Mouse (Mus musculus): ENCODE data around the gene Pcsk7.

Gene Pcsk7

GRCm38 (mm10) chr9:45906355-45907077 is at the start of gene Pcsk7, which contains the start of gene Rnf214:
Pcsk7 (plus strand) TSS chr9:45906497.
Rnf214 (minus strand) TSS chr9:45906911.
- peak; percentile 81 to 83 for DNase-seq (ENCODE audit: low read depth in 2 of 2, low spot score in 2 of 2)

- DNase-seq (ENCODE audit: low read depth in 2 of 2, low spot score in 2 of 2) = no peak
Observed at GRCm38 (mm10) chr9:45859364-45859763, 46.9 kb upstream of the Pcsk7 start.

GRCm38 (mm10) chr9:45861813-45862212 is 44.5 kb upstream of the Pcsk7 start:
- no peak for DNase-seq (ENCODE audit: low read depth in 2 of 2, low spot score in 2 of 2)

GRCm38 (mm10) chr9:45869181-45869580 is 37.1 kb upstream of the Pcsk7 start:
- DNase-seq (ENCODE audit: low read depth in 2 of 2, low spot score in 2 of 2) = no peak

GRCm38 (mm10) chr9:45870265-45870664 is 36.0 kb upstream of the Pcsk7 start:
- no peak for DNase-seq (ENCODE audit: low read depth in 2 of 2, low spot score in 2 of 2)

- DNase-seq (ENCODE audit: low read depth in 2 of 2, low spot score in 2 of 2) = no peak
Observed at GRCm38 (mm10) chr9:45877928-45878327, 28.4 kb upstream of the Pcsk7 start.

- no peak for DNase-seq (ENCODE audit: low read depth in 2 of 2, low spot score in 2 of 2)
Observed at GRCm38 (mm10) chr9:45893681-45894080, 12.6 kb upstream of the Pcsk7 start.

GRCm38 (mm10) chr9:45905196-45905595 is 1.1 kb upstream of the Pcsk7 start:
- no peak for DNase-seq (ENCODE audit: low read depth in 2 of 2, low spot score in 2 of 2)

- no peak for DNase-seq (ENCODE audit: low read depth in 2 of 2, low spot score in 2 of 2)
Observed at GRCm38 (mm10) chr9:45905811-45906237, 473 bp upstream of the Pcsk7 start.

GRCm38 (mm10) chr9:45907078-45907428 is 756 bp downstream of the Pcsk7 start:
- peak in 1 of 2 experiments; percentile 4 for DNase-seq (ENCODE audit: low read depth in 2 of 2, low spot score in 2 of 2)

GRCm38 (mm10) chr9:45910995-45911394 is 4.7 kb downstream of the Pcsk7 start:
- DNase-seq (ENCODE audit: low read depth in 2 of 2, low spot score in 2 of 2) = no peak

GRCm38 (mm10) chr9:45911673-45912072 is 5.4 kb downstream of the Pcsk7 start:
- peak; percentile 47 to 49 for DNase-seq (ENCODE audit: low read depth in 2 of 2, low spot score in 2 of 2)

GRCm38 (mm10) chr9:45915659-45916058 is 9.4 kb downstream of the Pcsk7 start:
- DNase-seq (ENCODE audit: low read depth in 2 of 2, low spot score in 2 of 2) = no peak

- DNase-seq (ENCODE audit: low read depth in 2 of 2, low spot score in 2 of 2) = no peak
Observed at GRCm38 (mm10) chr9:45917041-45917934, 11.0 kb downstream of the Pcsk7 start.

- DNase-seq (ENCODE audit: low read depth in 2 of 2, low spot score in 2 of 2) = no peak
Observed at GRCm38 (mm10) chr9:45919895-45920294, 13.6 kb downstream of the Pcsk7 start.

GRCm38 (mm10) chr9:45929285-45929684 is 23.0 kb downstream of the Pcsk7 start:
- no peak for DNase-seq (ENCODE audit: low read depth in 2 of 2, low spot score in 2 of 2)

GRCm38 (mm10) chr9:45931958-45932357 is 25.7 kb downstream of the Pcsk7 start:
- no peak for DNase-seq (ENCODE audit: low read depth in 2 of 2, low spot score in 2 of 2)

- DNase-seq (ENCODE audit: low read depth in 2 of 2, low spot score in 2 of 2) = no peak
Observed at GRCm38 (mm10) chr9:45932571-45933415, 26.5 kb downstream of the Pcsk7 start.

GRCm38 (mm10) chr9:45935628-45936210 is 29.4 kb downstream of the Pcsk7 start, which contains the start of gene Tagln:
Tagln (minus strand) TSS chr9:45936058.
- no peak for DNase-seq (ENCODE audit: low read depth in 2 of 2, low spot score in 2 of 2)

- DNase-seq (ENCODE audit: low read depth in 2 of 2, low spot score in 2 of 2) = peak; percentile 35 to 48
Observed at GRCm38 (mm10) chr9:45936883-45937282, 30.6 kb downstream of the Pcsk7 start.

- DNase-seq (ENCODE audit: low read depth in 2 of 2, low spot score in 2 of 2) = no peak
Observed at GRCm38 (mm10) chr9:45938088-45938487, 31.8 kb downstream of the Pcsk7 start.

Measured in CD8-positive naive resting alpha-beta T cell, adult 2 months (primary cell).